Mouse (Mus musculus) cortical plate, adult 2 months (tissue): ENCODE results near the gene Cntnap5b. TPM values are rescaled to one million over a fixed set of nuclear protein-coding genes. Genes with fewer than 3 reads are reported as not detected.

Experiments
- H3K27ac ChIP-seq: fragments of 200-500 bp; 2 replicates; pipeline ENCODE4 v1.5.1; 2012; ENCODE audit warnings: low read length, control low read depth, inconsistent platforms; ENCODE audit not compliant: insufficient read depth
- H3K4me1 ChIP-seq: fragments of 200-500 bp; 2 replicates; pipeline ENCODE4 v1.6.1; 2011; ENCODE audit warnings: low read length; ENCODE audit not compliant: control insufficient read depth, insufficient read depth
- H3K4me3 ChIP-seq: fragments of 200-500 bp; 2 replicates; pipeline ENCODE4 v1.5.1; 2011; ENCODE audit warnings: mild to moderate bottlenecking, low read length, control low read depth; ENCODE audit not compliant: insufficient read depth
- CTCF ChIP-seq: fragments of 200-500 bp; IDR thresholded peaks from 2 replicates; pipeline ENCODE4 v1.5.1; 2011; ENCODE audit warnings: mild to moderate bottlenecking, control low read depth, low read length; ENCODE audit not compliant: insufficient read depth; ENCODE audit errors: extremely low read depth
- POLR2A ChIP-seq: fragments of 200-500 bp; IDR thresholded peaks from 2 replicates; pipeline ENCODE4 v1.6.1; 2011; ENCODE audit warnings: mild to moderate bottlenecking, low read length, control low read depth; ENCODE audit not compliant: insufficient read depth; ENCODE audit errors: extremely low read depth
- polyA plus RNA-seq: library from polyadenylated mRNA; depleted of rRNA; stranded (reverse); fragments of >200 nt; gene quantifications from 2 replicates; pipeline ENCODE4 v1.2.3, GENCODE M21; 2012

Gene Cntnap5b
- polyA plus RNA-seq, 1 experiment: 4.0 TPM

- Histone ChIP-seq H3K4me3 (no peak overlapping the region), H3K27ac (no peak overlapping the region), H3K4me1 (no peaks in the 10 kb centered on the region)
- TF ChIP-seq CTCF: no peak
- TF ChIP-seq POLR2A: no peak
Observed at GRCm38 (mm10) chr1:100163588-100164357, 391.2 kb downstream of the Cntnap5b start.

DNA sequence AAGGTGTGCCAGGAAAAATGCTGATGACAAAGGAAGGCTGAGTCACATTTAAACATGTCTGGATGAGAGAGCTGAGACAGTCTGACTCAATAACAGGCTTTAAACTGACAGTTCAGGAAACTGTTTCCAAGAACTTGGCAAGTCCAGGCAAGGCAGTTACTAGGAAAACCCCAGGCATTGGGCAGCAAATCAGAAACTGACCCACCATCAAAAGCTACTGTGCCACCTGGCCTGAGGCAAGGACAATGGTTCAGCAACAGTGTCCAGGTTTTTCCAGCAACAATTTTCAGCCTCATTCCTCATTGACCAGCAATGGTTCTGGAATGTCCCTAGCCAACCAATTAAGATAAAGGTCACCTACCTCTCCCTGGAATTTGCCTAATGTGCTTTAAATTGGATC is 399.0 kb downstream of the Cntnap5b start:
- Histone ChIP-seq H3K27ac (no peak overlapping the region), H3K4me3 (no peak overlapping the region), H3K4me1 (no peaks in the 10 kb centered on the region)
- TF ChIP-seq CTCF: no peak
- no peak for TF ChIP-seq POLR2A

GRCm38 (mm10) chr1:100180050-100180449 is 407.5 kb downstream of the Cntnap5b start:
- TF ChIP-seq CTCF (no peak), POLR2A (no peak)
- Histone ChIP-seq H3K4me3 (no peak overlapping the region), H3K4me1 (no peaks in the 10 kb centered on the region), H3K27ac (no peak overlapping the region)

DNA sequence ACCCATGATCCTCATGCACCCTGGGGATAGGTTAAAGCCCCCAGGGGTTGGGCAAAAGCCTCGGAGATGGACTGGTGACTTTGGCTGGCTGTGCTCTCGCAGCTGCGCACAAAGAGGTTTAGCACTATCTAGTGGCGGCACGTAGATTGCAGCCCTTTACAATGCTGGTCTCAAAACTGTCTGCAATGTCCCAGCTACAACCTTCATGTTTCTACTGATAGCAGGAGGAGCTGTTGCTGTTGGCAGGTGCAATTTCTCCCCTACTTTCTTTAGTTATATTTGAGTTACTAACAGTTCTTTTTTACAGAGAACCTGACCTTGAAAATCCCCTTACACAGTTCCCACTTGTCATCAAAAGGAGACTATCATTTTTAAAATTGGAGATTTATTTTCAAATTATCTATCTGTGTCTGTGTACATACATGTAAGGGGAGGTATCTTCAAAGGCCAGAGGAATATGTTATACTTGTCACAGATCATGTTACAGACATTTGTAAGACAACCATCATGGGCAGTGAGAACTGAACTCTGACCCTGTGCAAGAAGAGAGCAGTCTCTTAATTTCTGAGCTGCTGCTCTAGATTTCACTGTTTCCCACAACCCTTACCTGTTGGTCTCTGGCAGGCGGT is 459.5 kb downstream of the Cntnap5b start:
- TF ChIP-seq POLR2A: no peak
- 0 out of 2 replicates have a peak, but pooled peaks have one; percentile 26 for TF ChIP-seq CTCF
- Histone ChIP-seq H3K4me3 (no peak overlapping the region), H3K4me1 (no peaks in the 10 kb centered on the region), H3K27ac (no peak overlapping the region)

- Histone ChIP-seq H3K4me3 (no peak overlapping the region), H3K4me1 (no peaks in the 10 kb centered on the region), H3K27ac (no peak overlapping the region)
- TF ChIP-seq CTCF (no peak), POLR2A (no peak)
Observed at GRCm38 (mm10) chr1:100251964-100252363, 479.4 kb downstream of the Cntnap5b start.

- TF ChIP-seq POLR2A (no peak), CTCF (no peak)
- Histone ChIP-seq H3K27ac (no peak overlapping the region), H3K4me3 (no peak overlapping the region)
Observed at GRCm38 (mm10) chr1:100310687-100311086, 538.1 kb downstream of the Cntnap5b start.

DNA sequence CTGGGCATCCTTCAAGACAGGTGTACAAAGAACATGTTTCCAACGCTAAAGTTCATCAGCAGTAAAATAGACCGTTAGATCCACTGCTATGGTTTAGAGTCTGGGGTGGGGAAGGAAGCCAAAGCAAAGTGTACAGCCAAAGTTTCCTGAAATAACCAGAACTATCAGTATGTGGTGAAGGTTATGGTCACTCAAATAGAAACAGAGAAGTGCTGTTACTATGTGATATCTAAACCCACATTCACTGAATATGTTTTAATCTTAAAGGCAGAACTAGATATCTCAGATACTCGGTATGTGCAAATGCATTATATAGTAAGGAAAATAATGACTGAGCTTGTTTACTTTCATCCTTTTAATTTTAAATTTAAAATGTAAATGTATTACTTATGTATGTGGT is 558.5 kb downstream of the Cntnap5b start:
- no peak for TF ChIP-seq POLR2A
- TF ChIP-seq CTCF: no peak

More at GRCm38 (mm10) chr1:100310687-100311086, 538.1 kb downstream of the Cntnap5b start:
- no peaks in the 10 kb centered on the region for H3K4me1 ChIP-seq

GRCm38 (mm10) chr1:100369415-100370113 is 597.0 kb downstream of the Cntnap5b start:
- H3K4me1 ChIP-seq: no peaks in the 10 kb centered on the region
- no peak for TF ChIP-seq CTCF
- TF ChIP-seq POLR2A: no peak
- H3K27ac ChIP-seq: no peak overlapping the region
- H3K4me3 ChIP-seq: no peak overlapping the region

More for the DNA sequence above, 558.5 kb downstream of the Cntnap5b start:
- no peak overlapping the region for H3K4me3 ChIP-seq
- no peaks in the 10 kb centered on the region for H3K4me1 ChIP-seq
- H3K27ac ChIP-seq: no peak overlapping the region

- no peak for TF ChIP-seq POLR2A
- no peak for TF ChIP-seq CTCF
- H3K4me3 ChIP-seq: no peak overlapping the region
- H3K27ac ChIP-seq: no peak overlapping the region
- H3K4me1 ChIP-seq: no peaks in the 10 kb centered on the region
Observed at GRCm38 (mm10) chr1:100386252-100386651, 613.7 kb downstream of the Cntnap5b start.

DNA sequence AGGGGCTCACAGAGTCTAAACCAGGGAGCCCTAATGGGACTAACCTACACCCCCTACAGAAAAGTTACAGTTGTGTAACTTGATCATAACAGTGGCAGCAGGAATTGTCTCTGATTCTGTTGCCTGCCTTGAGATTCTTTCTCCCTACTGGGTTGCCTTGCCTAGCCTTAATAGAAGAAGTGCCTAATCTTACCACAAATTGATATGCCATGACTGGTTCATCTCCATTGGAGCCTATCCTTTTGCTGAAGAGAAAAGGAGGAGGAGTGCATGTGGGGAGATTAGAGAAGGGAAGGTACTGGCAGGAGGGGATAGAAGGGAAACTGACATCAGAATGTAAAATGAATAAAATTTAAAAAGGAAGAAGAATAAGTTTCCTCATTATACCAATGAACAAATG is 621.5 kb downstream of the Cntnap5b start:
- Histone ChIP-seq H3K27ac (no peak overlapping the region), H3K4me1 (no peaks in the 10 kb centered on the region), H3K4me3 (no peak overlapping the region)
- TF ChIP-seq CTCF (no peak), POLR2A (no peak)

GRCm38 (mm10) chr1:100416658-100417224 is 644.2 kb downstream of the Cntnap5b start:
- TF ChIP-seq CTCF (no peak), POLR2A (no peak)
- Histone ChIP-seq H3K27ac (no peak overlapping the region), H3K4me3 (no peak overlapping the region), H3K4me1 (no peaks in the 10 kb centered on the region)
